Comparison of ENCODE assay signal across 10 mouse cellular contexts in genomic region chr11:116620559-116621253, GRCm38 (mm10). TPM values are rescaled to one million over a fixed set of nuclear protein-coding genes. Genes with fewer than 3 reads are reported as not detected.
DNase-seq lines count a peak whose midpoint lies in the region; ATAC-seq and TF ChIP-seq lines count a peak whose summit lies in the region.
"Had no signal": no experiment of that assay in that cellular context is flagged by ENCODE, and none has a peak within 500 bp of the region (broad histone marks: within the 10 kb centered on the region; RNA-seq: fewer than 3 reads in every experiment).

No protein-coding gene starts in this region.

- H3K27ac ChIP-seq in lung, embryonic 16.5 days (ENCODE audit: low read length) = peak overlapping the region; percentile 87
- H3K27ac ChIP-seq in intestine, postnatal 0 days (ENCODE audit: low read depth, low read length) = peak overlapping the region; percentile 0; the same call in 1 of the 2 replicates
- peak overlapping the region; percentile 66; the same call in 1 of the 2 replicates for H3K27ac ChIP-seq in stomach, embryonic 14.5 days (ENCODE audit: low read length)
- H3K27ac ChIP-seq: forebrain, embryonic 13.5 days had no signal

- H3K9me3 ChIP-seq in lung, embryonic 16.5 days (ENCODE audit: control insufficient read depth, low read length) = no peaks in the 10 kb centered on the region
- no peaks in the 10 kb centered on the region for H3K9me3 ChIP-seq in intestine, postnatal 0 days (ENCODE audit: control insufficient read depth)
- no peaks in the 10 kb centered on the region for H3K9me3 ChIP-seq in stomach, embryonic 14.5 days (ENCODE audit: control insufficient read depth, low read depth, low read length)
- H3K9me3 ChIP-seq: forebrain, embryonic 13.5 days had no signal

- peak overlapping the region; percentile 27 for H3K4me2 ChIP-seq in lung, embryonic 16.5 days (ENCODE audit: low read depth, low read length)
- peak overlapping the region; percentile 21 for H3K4me2 ChIP-seq in intestine, postnatal 0 days (replicated peaks; ENCODE audit: low read depth)
- 0 out of 2 replicates have a peak overlapping the region, but pooled peaks have one; percentile 7 for H3K4me2 ChIP-seq in stomach, embryonic 14.5 days (replicated peaks; ENCODE audit: low read depth, low read length)
- H3K4me2 ChIP-seq: forebrain, embryonic 13.5 days had no signal

- TF ChIP-seq CTCF in intestine, postnatal 0 days (IDR thresholded peaks at IDR 0.05; ENCODE audit: low read depth) = no peak

- H3K4me1 ChIP-seq in lung, embryonic 16.5 days (replicated peaks; ENCODE audit: control insufficient read depth, insufficient read depth, low read length) = peaks cover 78% of the 10 kb centered on the region
- peaks cover 30% of the 10 kb centered on the region for H3K4me1 ChIP-seq in intestine, postnatal 0 days (replicated peaks; ENCODE audit: control insufficient read depth, insufficient read depth, low read length)
- H3K4me1 ChIP-seq in stomach, embryonic 14.5 days (ENCODE audit: control insufficient read depth, insufficient read depth, low read length) = peaks cover 40% of the 10 kb centered on the region

- DNase-seq in adrenal gland, postnatal 36 days = peak; percentile 34 to 48
- no peak for DNase-seq in adrenal gland, adult (ENCODE audit: inconsistent age in 2 of 2, low spot score in 1 of 2)
- DNase-seq in lung, postnatal 36 days = no peak
- DNase-seq in thymus, postnatal 4 days = no peak
- no peak for DNase-seq in adrenal gland, postnatal 10 days

- H3K9ac ChIP-seq in lung, embryonic 16.5 days (ENCODE audit: low read length) = peak overlapping the region; percentile 29; the same call in 1 of the 2 replicates
- H3K9ac ChIP-seq in intestine, postnatal 0 days (ENCODE audit: low read depth, low read length) = 0 out of 2 replicates have a peak overlapping the region, but pooled peaks have one; percentile 13
- H3K9ac ChIP-seq in stomach, embryonic 14.5 days (replicated peaks; ENCODE audit: low read depth, low read length) = no peak overlapping the region
- H3K9ac ChIP-seq: forebrain, embryonic 13.5 days had no signal

- peak; percentile 15 for ATAC-seq in lung, embryonic 16.5 days (ENCODE audit: low read depth)
- ATAC-seq in intestine, postnatal 0 days = no peak
- ATAC-seq in stomach, embryonic 14.5 days (ENCODE audit: insufficient number of reproducible peaks, insufficient read depth, low FRiP score, low read depth) = no peak
- ATAC-seq: forebrain, embryonic 13.5 days had no signal

- WGBS in lung, embryonic 16.5 days = 54% methylated on average over 10 of the region's 10 CpGs
- WGBS in intestine, postnatal 0 days = 68% methylated on average over 10 of the region's 10 CpGs
- WGBS in stomach, embryonic 14.5 days = 76% methylated on average over 10 of the region's 10 CpGs

- no peak overlapping the region; the same call in 1 of the 2 replicates for H3K4me3 ChIP-seq in lung, embryonic 16.5 days (ENCODE audit: low read length)
- no peak overlapping the region for H3K4me3 ChIP-seq in intestine, postnatal 0 days (ENCODE audit: low read depth, low read length)
- H3K4me3 ChIP-seq in stomach, embryonic 14.5 days (ENCODE audit: low read depth, low read length) = no peak overlapping the region
- H3K4me3 ChIP-seq: forebrain, embryonic 13.5 days had no signal

- H3K36me3 ChIP-seq in lung, embryonic 16.5 days (ENCODE audit: control insufficient read depth, insufficient read depth, low read length) = no peaks in the 10 kb centered on the region
- no peaks in the 10 kb centered on the region for H3K36me3 ChIP-seq in intestine, postnatal 0 days (ENCODE audit: control insufficient read depth, insufficient read depth)
- H3K36me3 ChIP-seq in stomach, embryonic 14.5 days (ENCODE audit: control insufficient read depth, insufficient read depth, low read length) = no peaks in the 10 kb centered on the region

- no peaks in the 10 kb centered on the region for H3K27me3 ChIP-seq in lung, embryonic 16.5 days (ENCODE audit: control insufficient read depth, insufficient read depth, low read depth, low read length)
- H3K27me3 ChIP-seq in intestine, postnatal 0 days (replicated peaks; ENCODE audit: control insufficient read depth, insufficient read depth, low read length) = no peaks in the 10 kb centered on the region
- no peaks in the 10 kb centered on the region for H3K27me3 ChIP-seq in stomach, embryonic 14.5 days (ENCODE audit: control insufficient read depth, insufficient read depth, low read length)

RNA-seq across cellular contexts. Expression of gene Rhbdf2, which starts 6.1 kb away (rescaled TPM):
- total RNA-seq in adrenal gland, postnatal 36 days (2021) = 10 to 100 TPM; 12.5 to 17.5 TPM
- 17.9 and 19.6 TPM in 2 replicates for polyA plus RNA-seq in lung, embryonic 16.5 days (2015; fragmentation: Nextera tagmentation; extraction: Ambion mirVana)
- 7.6 and 8.4 TPM in 2 replicates for polyA plus RNA-seq in intestine, postnatal 0 days (2015; fragmentation: Nextera tagmentation; extraction: Ambion mirVana)
- 4.5 and 6.2 TPM in 2 replicates for polyA plus RNA-seq in stomach, embryonic 14.5 days (2014; fragmentation: Nextera tagmentation; extraction: Ambion mirVana)
- 10 to 100 TPM; 11.1 to 14.4 TPM for total RNA-seq in adrenal gland, postnatal 10 days (2021)

RNA-seq across cellular contexts. Expression of gene Prcd, which starts 32.6 kb away (rescaled TPM):
- total RNA-seq in adrenal gland, postnatal 36 days (2021) = 10 to 100 TPM in 1 of 2 experiments, 1 to 10 TPM in 1; 9.6 to 14.1 TPM
- polyA plus RNA-seq in lung, embryonic 16.5 days (2015; fragmentation: Nextera tagmentation; extraction: Ambion mirVana) = 5.0 and 11.0 TPM in 2 replicates
- polyA plus RNA-seq in intestine, postnatal 0 days (2015; fragmentation: Nextera tagmentation; extraction: Ambion mirVana) = 0.84 and 1.1 TPM in 2 replicates
- 1.2 and 1.7 TPM in 2 replicates for polyA plus RNA-seq in stomach, embryonic 14.5 days (2014; fragmentation: Nextera tagmentation; extraction: Ambion mirVana)
- total RNA-seq in adrenal gland, postnatal 10 days (2021) = 1 to 10 TPM; 4.1 to 6.0 TPM

RNA-seq across cellular contexts. Expression of gene Cygb, which starts 33.4 kb away (rescaled TPM):
- 10 to 100 TPM; 25.0 to 36.5 TPM for total RNA-seq in adrenal gland, postnatal 36 days (2021)
- polyA plus RNA-seq in lung, embryonic 16.5 days (2015; fragmentation: Nextera tagmentation; extraction: Ambion mirVana) = 13.3 TPM in 2 replicates
- 17.5 and 20.2 TPM in 2 replicates for polyA plus RNA-seq in intestine, postnatal 0 days (2015; fragmentation: Nextera tagmentation; extraction: Ambion mirVana)
- polyA plus RNA-seq in stomach, embryonic 14.5 days (2014; fragmentation: Nextera tagmentation; extraction: Ambion mirVana) = 19.9 and 20.8 TPM in 2 replicates
- total RNA-seq in adrenal gland, postnatal 10 days (2021) = 10 to 100 TPM; 40.8 to 44.7 TPM

RNA-seq across cellular contexts. Expression of gene Aanat, which starts 34.5 kb away (rescaled TPM):
- not detected for total RNA-seq in adrenal gland, postnatal 36 days (2021)
- not detected in 2 replicates for polyA plus RNA-seq in lung, embryonic 16.5 days (2015; fragmentation: Nextera tagmentation; extraction: Ambion mirVana)
- not detected in 2 replicates for polyA plus RNA-seq in intestine, postnatal 0 days (2015; fragmentation: Nextera tagmentation; extraction: Ambion mirVana)
- polyA plus RNA-seq in stomach, embryonic 14.5 days (2014; fragmentation: Nextera tagmentation; extraction: Ambion mirVana) = not detected in 2 replicates
- not detected for total RNA-seq in adrenal gland, postnatal 10 days (2021)
- total RNA-seq: adrenal gland, postnatal 14 days had no signal

RNA-seq across cellular contexts. Expression of gene Ube2o, which starts 39.5 kb away (rescaled TPM):
- 10 to 100 TPM; 26.6 to 29.3 TPM for total RNA-seq in adrenal gland, postnatal 36 days (2021)
- 5.2 and 5.8 TPM in 2 replicates for polyA plus RNA-seq in lung, embryonic 16.5 days (2015; fragmentation: Nextera tagmentation; extraction: Ambion mirVana)
- polyA plus RNA-seq in intestine, postnatal 0 days (2015; fragmentation: Nextera tagmentation; extraction: Ambion mirVana) = 3.7 and 4.8 TPM in 2 replicates
- polyA plus RNA-seq in stomach, embryonic 14.5 days (2014; fragmentation: Nextera tagmentation; extraction: Ambion mirVana) = 10.1 and 11.4 TPM in 2 replicates
- total RNA-seq in adrenal gland, postnatal 10 days (2021) = 10 to 100 TPM; 20.8 to 29.8 TPM

Comparison
In these comparisons a context has a peak if more than half of its experiments do, and no peak if none do; other contexts are left out.
1. DNase-seq: peak in adrenal gland, postnatal 36 days (2 of 2); none in adrenal gland, adult (0 of 2), lung, postnatal 36 days (single experiment), thymus, postnatal 4 days (single experiment) and adrenal gland, postnatal 10 days (single experiment).
2. H3K27ac ChIP-seq: peak in every context shown above with its lines; median percentile 87 in lung, embryonic 16.5 days; 66 in stomach, embryonic 14.5 days; 0 in intestine, postnatal 0 days.
3. Peak in every context shown above with its lines, with median percentiles within 50 percentile points of each other: H3K4me2 ChIP-seq.